Mouse (Mus musculus): Measurements from ENCODE around the gene Klf6. TPM values are rescaled to one million over a fixed set of nuclear protein-coding genes. Genes with fewer than 3 reads are reported as not detected.

The Klf6 gene
- total and polyA plus RNA-seq, 2 experiments from 2014 or later = 87.1 to 146 TPM

DNA sequence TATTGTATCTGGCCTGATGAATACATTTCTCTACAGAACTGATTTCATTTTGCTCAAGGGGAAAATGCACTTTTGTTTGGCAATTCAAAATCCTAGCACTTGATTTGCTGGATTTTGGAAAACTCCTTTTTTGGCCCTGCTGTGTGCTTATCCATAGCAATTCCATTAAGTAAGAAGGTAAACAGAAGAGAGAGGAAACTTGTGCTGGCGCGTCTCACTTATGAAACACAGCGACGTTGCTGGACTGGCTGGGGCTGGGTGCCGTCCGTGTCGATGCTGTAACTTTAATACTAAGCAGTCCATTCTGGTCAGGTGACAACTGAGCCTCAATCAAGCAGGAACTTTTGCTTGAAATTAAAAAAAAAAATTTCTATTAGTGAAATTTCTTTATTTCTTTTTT lies 8.6 kb downstream of the Klf6 start:
- no peak for DNase-seq
- 11% methylated on average over 7 of the region's 7 CpGs for WGBS
- no peak overlapping the region for H3K27ac ChIP-seq (ENCODE audit: low read depth, low read length)

GRCm38 (mm10) chr13:5870382-5871272 lies 9.3 kb downstream of the Klf6 start:
- WGBS = 18% methylated on average over 15 of the region's 15 CpGs
- Histone ChIP-seq H3K4me2 (ENCODE audit: low read depth) (peak overlapping the region; percentile 18; the same call in 1 of the 2 replicates), H3K36me3 (ENCODE audit: insufficient read depth) (peaks cover 31% of the 10 kb centered on the region), H3K27me3 (ENCODE audit: insufficient read depth, low read length) (no peaks in the 10 kb centered on the region), H3K9ac (no peak overlapping the region), H3K27ac (ENCODE audit: low read depth, low read length) (0 out of 2 replicates have a peak overlapping the region, but pooled peaks have one; percentile 35), H3K4me1 (ENCODE audit: insufficient read depth) (peaks cover 2% of the 10 kb centered on the region), H3K9me3 (ENCODE audit: low read length) (no peaks in the 10 kb centered on the region), H3K4me3 (ENCODE audit: low read depth, low read length) (no peak overlapping the region)
- TF ChIP-seq CTCF (IDR thresholded peaks at IDR 0.05; ENCODE audit: low read depth) = no peak
- DNase-seq (peak; percentile 48), ATAC-seq (peak; percentile 61)

More for the DNA sequence above, 8.6 kb downstream of the Klf6 start:
- H3K4me2 ChIP-seq (ENCODE audit: low read depth) = no peak overlapping the region
- H3K9ac ChIP-seq = no peak overlapping the region
- H3K4me1 ChIP-seq (ENCODE audit: insufficient read depth) = peaks cover 10% of the 10 kb centered on the region
- no peaks in the 10 kb centered on the region for H3K9me3 ChIP-seq (ENCODE audit: low read length)
- H3K4me3 ChIP-seq (ENCODE audit: low read depth, low read length) = no peak overlapping the region
- no peak for TF ChIP-seq CTCF (IDR thresholded peaks at IDR 0.05; ENCODE audit: low read depth)
- H3K36me3 ChIP-seq (ENCODE audit: insufficient read depth) = peaks cover 39% of the 10 kb centered on the region
- no peak for ATAC-seq
- no peaks in the 10 kb centered on the region for H3K27me3 ChIP-seq (ENCODE audit: insufficient read depth, low read length)

GRCm38 (mm10) chr13:5871414-5871813 lies 10.1 kb downstream of the Klf6 start:
- DNase-seq (no peak), ATAC-seq (0 out of 2 replicates have a peak, but pooled peaks have one; percentile 12)
- no peaks in the 10 kb centered on the region for H3K9me3 ChIP-seq (ENCODE audit: low read length)
- H3K4me1 ChIP-seq (ENCODE audit: insufficient read depth) = no peaks in the 10 kb centered on the region
- TF ChIP-seq CTCF (IDR thresholded peaks at IDR 0.05; ENCODE audit: low read depth) = no peak
- no peak overlapping the region for H3K27ac ChIP-seq (ENCODE audit: low read depth, low read length)
- WGBS = 39% methylated on average over 7 of the region's 7 CpGs
- no peaks in the 10 kb centered on the region for H3K27me3 ChIP-seq (ENCODE audit: insufficient read depth, low read length)
- no peak overlapping the region for H3K4me2 ChIP-seq (ENCODE audit: low read depth)
- H3K4me3 ChIP-seq (ENCODE audit: low read depth, low read length) = no peak overlapping the region
- H3K36me3 ChIP-seq (ENCODE audit: insufficient read depth) = peaks cover 23% of the 10 kb centered on the region
- no peak overlapping the region for H3K9ac ChIP-seq

DNA sequence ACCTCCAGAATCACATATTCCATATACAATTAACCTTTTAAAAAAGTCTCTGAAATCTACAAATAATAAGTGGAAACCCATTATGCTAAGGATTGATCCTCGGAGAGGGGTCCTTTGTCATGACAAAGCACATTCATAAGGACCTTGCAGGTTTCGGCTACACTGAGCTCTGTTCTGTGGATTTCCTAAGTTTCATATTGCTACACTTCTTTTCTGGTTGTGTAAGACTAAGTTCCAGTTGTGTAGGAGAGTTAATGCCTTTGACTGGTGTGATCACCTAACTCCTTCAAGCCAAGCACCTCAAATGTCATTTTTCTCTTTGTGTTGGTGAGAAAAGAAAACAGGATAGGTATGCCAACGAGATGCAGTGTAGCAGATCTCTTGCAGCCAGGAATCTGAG lies 12.4 kb downstream of the Klf6 start:
- Histone ChIP-seq H3K4me2 (ENCODE audit: low read depth) (no peak overlapping the region), H3K36me3 (ENCODE audit: insufficient read depth) (peaks cover under 1% of the 10 kb centered on the region; the same call in 1 of the 2 replicates), H3K4me1 (ENCODE audit: insufficient read depth) (no peaks in the 10 kb centered on the region), H3K27ac (ENCODE audit: low read depth, low read length) (no peak overlapping the region), H3K9me3 (ENCODE audit: low read length) (no peaks in the 10 kb centered on the region), H3K4me3 (ENCODE audit: low read depth, low read length) (no peak overlapping the region), H3K9ac (no peak overlapping the region), H3K27me3 (ENCODE audit: insufficient read depth, low read length) (no peaks in the 10 kb centered on the region)
- no peak for ATAC-seq
- WGBS = 84% methylated on average over 3 of the region's 3 CpGs
- DNase-seq = no peak
- TF ChIP-seq CTCF (IDR thresholded peaks at IDR 0.05; ENCODE audit: low read depth) = no peak

DNA sequence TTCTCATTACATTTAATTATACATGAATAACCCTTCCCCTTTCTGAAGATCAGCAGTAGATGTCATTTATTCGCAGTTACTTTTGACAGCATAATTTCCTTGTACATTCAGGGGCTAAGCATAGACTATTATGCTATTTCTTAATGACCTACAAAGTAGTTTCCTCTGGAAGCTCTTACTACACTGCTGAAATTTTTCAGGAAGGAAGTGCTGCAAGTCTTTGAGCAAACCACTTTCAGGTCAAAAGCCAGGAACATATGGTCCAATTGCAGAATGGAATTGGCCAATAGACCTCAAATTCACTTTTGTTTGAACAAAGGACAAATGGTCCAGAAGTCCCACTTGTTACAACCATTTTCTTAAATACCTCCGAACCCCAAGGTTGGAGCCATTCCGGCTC lies 14.2 kb downstream of the Klf6 start:
- ATAC-seq = no peak
- Histone ChIP-seq H3K4me1 (ENCODE audit: insufficient read depth) (no peaks in the 10 kb centered on the region), H3K9me3 (ENCODE audit: low read length) (no peaks in the 10 kb centered on the region), H3K9ac (no peak overlapping the region), H3K4me3 (ENCODE audit: low read depth, low read length) (no peak overlapping the region), H3K27me3 (ENCODE audit: insufficient read depth, low read length) (no peaks in the 10 kb centered on the region), H3K4me2 (ENCODE audit: low read depth) (no peak overlapping the region), H3K27ac (ENCODE audit: low read depth, low read length) (no peak overlapping the region), H3K36me3 (ENCODE audit: insufficient read depth) (no peaks in the 10 kb centered on the region)
- TF ChIP-seq CTCF (IDR thresholded peaks at IDR 0.05; ENCODE audit: low read depth) = no peak
- DNase-seq = no peak
- 93% methylated on average over 3 of the region's 3 CpGs for WGBS

DNA sequence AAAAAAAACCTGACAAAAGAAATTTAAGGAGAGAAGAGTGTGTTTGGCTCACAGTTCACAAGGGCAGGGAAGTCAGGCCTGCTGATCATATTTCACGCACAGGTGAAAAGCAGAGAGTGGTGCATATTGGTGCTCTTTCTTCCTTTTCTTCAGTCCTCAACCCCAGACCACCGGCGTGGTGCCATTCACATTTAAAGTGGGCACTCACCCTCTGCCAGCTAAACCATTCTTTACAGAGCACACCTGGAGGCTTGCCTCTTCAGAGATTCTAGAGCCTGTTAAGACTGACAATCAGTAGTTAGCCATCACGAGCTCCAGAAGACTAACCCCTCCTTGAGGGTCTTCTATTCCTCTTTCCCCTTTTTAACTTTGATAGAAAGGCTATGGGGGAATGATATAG lies 17.5 kb downstream of the Klf6 start:
- Histone ChIP-seq H3K4me1 (ENCODE audit: insufficient read depth) (no peaks in the 10 kb centered on the region), H3K9me3 (ENCODE audit: low read length) (no peaks in the 10 kb centered on the region), H3K36me3 (ENCODE audit: insufficient read depth) (no peaks in the 10 kb centered on the region), H3K4me2 (ENCODE audit: low read depth) (no peak overlapping the region), H3K4me3 (ENCODE audit: low read depth, low read length) (no peak overlapping the region), H3K27ac (ENCODE audit: low read depth, low read length) (no peak overlapping the region), H3K9ac (no peak overlapping the region), H3K27me3 (ENCODE audit: insufficient read depth, low read length) (no peaks in the 10 kb centered on the region)
- 70% methylated on average over 4 of the region's 4 CpGs for WGBS
- DNase-seq (no peak), ATAC-seq (no peak)
- TF ChIP-seq CTCF (IDR thresholded peaks at IDR 0.05; ENCODE audit: low read depth) = no peak

GRCm38 (mm10) chr13:5886810-5887209 lies 25.5 kb downstream of the Klf6 start:
- no peaks in the 10 kb centered on the region for H3K9me3 ChIP-seq (ENCODE audit: low read length)
- no peak overlapping the region for H3K4me3 ChIP-seq (ENCODE audit: low read depth, low read length)
- H3K4me2 ChIP-seq (ENCODE audit: low read depth) = no peak overlapping the region
- no peak for ATAC-seq
- no peaks in the 10 kb centered on the region for H3K27me3 ChIP-seq (ENCODE audit: insufficient read depth, low read length)
- no peak for TF ChIP-seq CTCF (IDR thresholded peaks at IDR 0.05; ENCODE audit: low read depth)
- H3K4me1 ChIP-seq (ENCODE audit: insufficient read depth) = no peaks in the 10 kb centered on the region
- no peak for DNase-seq
- no peak overlapping the region for H3K9ac ChIP-seq
- no peaks in the 10 kb centered on the region for H3K36me3 ChIP-seq (ENCODE audit: insufficient read depth)
- 97% methylated on average over 4 of the region's 4 CpGs for WGBS
- no peak overlapping the region for H3K27ac ChIP-seq (ENCODE audit: low read depth, low read length)
